Mouse (Mus musculus) thymus, postnatal 25 days (tissue): ENCODE results near the gene Sprr2d.

Experiments
- DNase-seq: peaks from one replicate; pipeline ENCODE4 v3.0.0; 2022

Gene Sprr2d

DNA sequence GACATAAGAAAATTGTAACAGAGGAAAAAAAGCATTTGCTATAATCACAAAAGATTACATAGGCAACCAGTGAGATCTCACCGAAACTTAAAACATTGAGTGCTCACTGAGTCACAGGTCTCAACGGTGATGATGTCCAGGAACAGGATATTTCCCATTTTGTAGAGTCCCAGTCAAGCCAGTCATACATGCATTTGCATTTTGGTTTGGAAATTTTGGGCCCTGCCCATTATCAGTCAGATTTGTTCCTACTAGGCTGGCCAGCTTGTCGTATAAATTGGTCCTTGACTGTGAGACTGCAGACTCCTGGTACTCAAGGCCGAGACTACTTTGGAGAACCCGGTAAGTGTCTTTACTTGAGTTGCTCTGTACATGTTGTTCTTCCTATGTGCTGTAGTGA is at the start of gene Sprr2d:
Sprr2d (plus strand) TSS at position 301 of the 400 bp plus-strand sequence.
- DNase-seq, result no peak

DNA sequence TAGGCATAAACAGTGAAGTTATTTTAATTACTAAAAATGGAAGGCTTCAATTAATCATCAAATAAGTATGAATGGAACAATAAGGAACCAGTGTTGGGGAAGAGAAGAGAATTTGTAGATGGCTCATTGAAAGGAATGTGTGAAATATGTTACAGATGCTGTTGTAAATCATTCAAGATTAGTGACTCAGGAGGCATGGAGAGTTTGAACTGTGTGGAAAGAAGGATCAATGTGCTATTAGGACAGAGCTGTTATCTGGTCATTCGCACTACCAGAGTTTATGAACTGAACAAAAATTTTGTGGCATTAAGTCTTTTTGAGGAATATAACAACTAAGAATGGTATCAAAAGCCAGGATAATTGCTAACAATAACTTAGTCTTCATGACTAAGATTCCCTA is 31.5 kb upstream of the Sprr2d start:
- DNase-seq, result no peak

DNA sequence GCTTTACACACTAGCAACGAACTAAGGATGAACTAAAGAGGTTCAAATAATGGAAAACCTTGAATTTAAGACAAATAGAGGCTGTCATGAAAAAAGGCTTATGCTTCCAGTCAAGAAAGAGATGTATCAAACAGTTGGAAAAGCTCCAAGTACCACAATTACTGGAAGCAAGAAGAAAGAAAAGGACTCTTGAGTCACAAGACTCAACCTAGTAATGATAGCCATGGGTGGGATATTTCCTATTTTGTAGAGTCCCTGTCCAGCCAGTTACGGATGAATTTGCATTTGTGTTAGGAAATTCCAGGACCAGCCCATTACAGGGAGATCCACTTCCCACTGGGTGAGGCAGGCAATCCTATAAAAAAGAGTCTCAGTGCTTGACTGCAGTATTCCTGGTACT is 22.6 kb upstream of the Sprr2d start, which contains the start of gene Sprr2b:
Sprr2b (plus strand) TSS at position 301 of the 400 bp plus-strand sequence.
- DNase-seq, result no peak

DNA sequence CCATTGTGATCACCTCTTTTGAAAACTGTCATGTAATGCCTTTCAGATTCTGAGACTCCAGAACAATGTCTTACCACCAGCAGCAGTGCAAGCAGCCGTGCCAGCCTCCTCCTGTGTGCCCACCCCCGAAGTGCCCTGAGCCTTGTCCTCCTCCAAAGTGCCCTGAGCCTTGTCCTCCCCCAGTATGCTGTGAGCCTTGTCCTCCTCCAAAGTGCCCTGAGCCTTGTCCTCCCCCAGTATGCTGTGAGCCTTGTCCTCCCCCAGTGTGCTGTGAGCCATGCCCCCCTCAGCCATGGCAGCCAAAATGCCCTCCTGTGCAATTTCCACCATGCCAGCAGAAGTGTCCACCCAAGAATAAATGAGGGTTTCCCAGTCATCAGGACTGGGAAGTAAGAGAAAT is 21.6 kb upstream of the Sprr2d start:
- no peak for DNase-seq

DNA sequence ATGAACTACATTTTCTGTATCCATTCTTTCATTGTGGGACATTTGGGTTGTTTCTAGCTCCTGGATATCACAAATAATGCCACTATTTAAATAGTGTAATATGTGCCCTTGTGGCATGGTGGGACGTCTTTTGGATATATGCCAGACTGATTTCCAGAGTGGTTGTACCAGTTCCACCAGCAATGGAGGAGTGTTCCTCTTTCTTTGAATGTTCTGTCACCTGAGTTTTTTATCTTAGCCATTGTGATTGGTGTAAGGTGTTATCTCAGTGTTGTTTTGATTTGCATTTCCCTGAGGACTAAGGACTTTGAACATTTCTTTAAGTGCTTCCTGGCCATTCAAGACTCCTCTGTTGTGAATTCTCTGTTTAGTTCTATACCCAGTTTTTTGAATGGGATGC is 2.7 kb upstream of the Sprr2d start:
- no peak for DNase-seq

DNA sequence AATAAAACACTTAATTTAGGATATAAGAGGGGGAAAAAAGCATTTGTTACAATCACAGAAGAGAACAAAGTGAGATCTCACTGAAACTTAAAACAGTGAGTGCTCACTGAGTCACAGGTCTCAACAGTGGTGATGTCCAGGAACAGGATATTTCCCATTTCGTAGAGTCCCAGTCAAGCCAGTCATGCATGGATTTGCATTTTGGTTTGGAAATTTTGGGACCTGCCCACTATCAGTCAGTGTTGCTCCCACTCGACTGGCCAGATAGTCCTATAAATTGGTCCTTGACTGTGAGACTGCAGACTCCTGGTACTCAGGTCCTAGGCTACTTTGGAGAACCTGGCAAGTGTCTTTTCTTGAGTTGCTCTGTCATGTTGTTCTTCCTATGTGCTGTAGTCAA is 12.9 kb downstream of the Sprr2d start, which contains the start of gene Sprr2e:
Sprr2e (plus strand) TSS at position 301 of the 400 bp plus-strand sequence.
- DNase-seq, result no peak

DNA sequence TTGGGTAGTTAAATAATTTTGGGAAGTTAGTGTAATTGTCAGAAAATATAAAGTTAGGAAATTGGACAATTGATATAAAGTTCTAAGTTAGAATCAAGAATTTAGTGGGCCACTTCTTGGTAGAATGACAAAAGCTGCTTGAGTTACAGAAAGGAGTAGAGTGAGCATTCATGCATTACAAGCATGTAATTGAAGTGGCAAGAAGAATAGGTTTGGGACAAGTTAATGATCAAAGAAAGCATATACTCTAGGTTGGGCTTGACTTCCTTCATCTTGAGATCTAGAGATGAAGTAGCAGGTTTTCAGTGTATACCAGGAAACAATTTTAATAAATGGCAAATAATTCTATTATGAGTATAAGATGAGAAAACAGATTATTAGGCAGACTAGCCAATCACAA is 22.7 kb downstream of the Sprr2d start:
- DNase-seq, result no peak

DNA sequence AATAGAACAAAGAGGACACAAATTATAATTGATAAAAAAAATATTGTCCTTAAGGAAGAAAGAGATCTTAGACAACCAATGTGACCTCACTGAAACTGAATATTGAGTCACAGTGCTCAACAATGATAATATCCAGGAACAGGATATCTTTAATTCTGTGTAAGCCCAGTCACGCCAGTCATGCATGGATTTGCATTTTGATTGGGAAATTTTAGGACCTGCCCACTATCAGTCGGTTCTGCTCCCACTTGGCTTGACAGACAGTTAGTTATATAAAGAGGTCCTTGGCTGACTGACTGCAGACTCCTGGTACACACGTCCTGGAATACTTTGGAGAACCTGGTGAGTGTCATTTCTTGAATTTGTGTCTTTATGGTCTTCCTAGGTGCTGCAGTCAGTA is 25.9 kb downstream of the Sprr2d start, which contains the start of gene Sprr2f:
Sprr2f (plus strand) TSS at position 301 of the 400 bp plus-strand sequence.
- no peak for DNase-seq

DNA sequence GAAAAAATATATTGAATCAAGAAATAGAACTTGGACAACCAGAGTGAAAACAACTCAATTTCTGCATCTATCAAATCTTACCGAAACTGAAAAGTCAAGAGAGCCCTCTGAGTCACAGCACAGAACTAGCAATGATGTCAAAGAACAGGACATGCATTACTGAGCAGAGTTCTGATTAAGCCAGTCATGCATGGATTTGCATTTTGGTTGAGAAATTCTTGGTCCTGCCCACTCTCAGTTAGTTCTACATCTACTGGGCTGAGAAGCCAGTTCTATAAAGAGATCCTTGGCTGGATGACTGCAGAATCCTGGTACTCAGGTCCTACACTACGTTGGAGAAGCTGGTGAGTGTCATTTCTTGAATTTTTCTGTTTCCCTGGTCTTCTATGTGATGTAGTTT is 34.7 kb downstream of the Sprr2d start:
- DNase-seq, result no peak

DNA sequence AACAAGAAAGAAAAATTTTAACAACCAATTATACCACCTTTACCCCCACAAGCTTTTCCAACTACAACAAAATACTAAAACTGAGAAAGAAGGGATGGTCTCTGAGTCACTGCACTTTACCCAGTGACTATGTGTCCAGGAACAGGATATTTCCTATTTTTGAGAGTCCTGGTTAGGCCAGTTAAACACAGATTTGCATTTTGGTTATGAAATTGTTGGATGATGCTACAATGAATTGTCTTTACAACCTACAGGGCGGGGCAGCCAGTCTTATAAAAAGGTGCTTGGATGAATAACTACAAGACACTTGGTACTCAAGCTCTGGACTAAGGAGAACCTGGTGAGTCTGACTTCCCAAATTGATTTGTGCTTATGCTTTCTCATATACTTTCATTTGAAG is 46.4 kb downstream of the Sprr2d start, which contains the start of gene Sprr2h:
Sprr2h (plus strand) TSS at position 301 of the 400 bp plus-strand sequence.
- no peak for DNase-seq
